Mouse (Mus musculus) hindbrain, postnatal 0 days (tissue): ENCODE data around the gene Efs. TPM values are rescaled to one million over a fixed set of nuclear protein-coding genes. Genes with fewer than 3 reads are reported as not detected.

Experiments used
- ATAC-seq: fragments of 200-750 bp; cut with Nextera tagmentation; 2 replicates; pipeline ENCODE4 v1.8.0; 2017; ENCODE audit warnings: mild to moderate bottlenecking, moderate TSS enrichment, moderate library complexity
- DNase-seq: peaks from one replicate; pipeline ENCODE4 v3.0.0-alpha.2; 2015; ENCODE audit warnings: low spot score
- H3K27ac ChIP-seq: fragments of 300-500 bp; sonication (generic); 2 replicates; pipeline ENCODE4 v1.5.1; 2014; ENCODE audit warnings: mild to moderate bottlenecking
- H3K27me3 ChIP-seq: fragments of 300-500 bp; sonication (generic); 2 replicates; pipeline ENCODE4 v1.6.1; 2014; ENCODE audit warnings: low read length, mixed read lengths; ENCODE audit not compliant: insufficient read depth
- H3K36me3 ChIP-seq: fragments of 300-500 bp; sonication (generic); 2 replicates; pipeline ENCODE4 v1.6.1; 2014; ENCODE audit warnings: low read length, mixed read lengths; ENCODE audit not compliant: insufficient read depth
- H3K4me1 ChIP-seq: fragments of 300-500 bp; sonication (generic); 2 replicates; pipeline ENCODE4 v1.6.1; 2014; ENCODE audit warnings: antibody characterized with exemption, low read length, mixed read lengths; ENCODE audit not compliant: insufficient read depth
- H3K4me2 ChIP-seq: fragments of 300-500 bp; sonication (generic); 2 replicates; pipeline ENCODE4 v1.6.1; 2014; ENCODE audit warnings: low read depth, mild to moderate bottlenecking, low read length, moderate library complexity, mixed read lengths
- H3K4me3 ChIP-seq: fragments of 300-500 bp; sonication (generic); 2 replicates; pipeline ENCODE4 v1.5.1; 2014; ENCODE audit warnings: low read length
- H3K9ac ChIP-seq: fragments of 300-500 bp; sonication (generic); replicated peaks from 2 replicates; pipeline ENCODE4 v1.6.1; 2014; ENCODE audit warnings: mild to moderate bottlenecking, low read length, moderate library complexity, mixed read lengths
- H3K9me3 ChIP-seq: fragments of 300-500 bp; sonication (generic); 2 replicates; pipeline ENCODE4 v1.6.1; 2016; ENCODE audit warnings: low read length, mixed read lengths
- CTCF ChIP-seq: IDR thresholded peaks from 2 replicates; pipeline ENCODE4 v1.5.1; 2016; ENCODE audit warnings: antibody characterized with exemption, control low read depth, low read depth
- WGBS: fragments of 180-500 bp; shearing (Covaris S2); extraction: QIAGEN DNeasy Blood & Tissue Kit; methylation state at CpG from one replicate; pipeline ENCODE4 v1.1.7; 2014; 5-methylcytosine and 5-hydroxymethylcytosine counted together
- polyA plus RNA-seq: library from polyadenylated mRNA; unstranded; fragments of >200 nt; fragmentation: Nextera tagmentation; extraction: Ambion mirVana; gene quantifications from 2 replicates; pipeline ENCODE4 v1.2.1, GENCODE M21; 2015
- total RNA-seq: library from RNA; depleted of rRNA; stranded (reverse); fragments of >200 nt; gene quantifications from 2 replicates; pipeline ENCODE4 v1.2.3, GENCODE M21; 2014

Gene Efs
- total and polyA plus RNA-seq, 2 experiments from 2014 or later: 13.8 to 38.0 TPM

DNA sequence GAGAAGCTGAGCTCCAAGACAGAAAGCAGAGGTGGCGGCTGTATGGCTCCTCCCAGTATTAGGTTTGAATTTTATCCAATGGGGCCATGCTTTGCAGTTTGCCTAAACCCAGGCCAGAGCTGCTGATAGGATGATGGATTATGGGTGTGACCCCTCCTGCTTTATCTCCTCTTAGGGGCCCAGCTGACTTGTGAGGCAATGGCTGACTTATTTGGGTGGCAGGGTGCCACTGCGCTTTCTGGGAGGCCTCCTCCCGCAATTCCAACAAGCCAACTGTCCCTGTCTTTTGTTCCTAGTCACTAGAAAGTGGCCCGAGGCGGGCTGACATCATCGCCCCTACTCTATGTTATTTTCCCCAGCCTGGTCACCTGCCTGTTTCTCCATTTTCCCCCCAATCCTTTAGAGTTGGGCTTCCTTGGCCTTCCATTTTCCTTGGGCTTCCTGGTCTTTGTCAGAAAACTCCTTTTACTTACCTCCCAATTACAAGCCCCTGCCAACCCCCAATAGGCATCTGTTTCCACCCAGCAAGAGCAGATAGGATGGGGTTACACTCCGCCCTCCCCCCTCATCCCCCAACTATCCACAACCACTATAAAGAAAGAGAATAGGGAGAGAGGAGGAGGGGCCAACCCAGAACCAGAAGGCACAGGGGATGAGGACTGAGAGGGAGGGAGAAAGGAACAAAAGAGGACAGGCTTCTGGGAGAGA lies 1.1 kb downstream of the Efs start:
- 0 out of 2 replicates have a peak, but pooled peaks cover 4% of the 10 kb centered on the region for H3K36me3 ChIP-seq
- TF ChIP-seq CTCF: no peak
- no peaks in the 10 kb centered on the region for H3K9me3 ChIP-seq
- no peaks in the 10 kb centered on the region for H3K27me3 ChIP-seq
- WGBS: 19% methylated on average over 7 of the region's 7 CpGs
- peak overlapping the region; percentile 53 for H3K4me3 ChIP-seq
- DNase-seq (peak; percentile 73), ATAC-seq (peak; percentile 66)
- H3K4me1 ChIP-seq: peaks cover 17% of the 10 kb centered on the region; the same call in 1 of the 2 replicates
- H3K9ac ChIP-seq: peak overlapping the region; percentile 78
- H3K4me2 ChIP-seq: peak overlapping the region; percentile 98
- peak overlapping the region; percentile 95 for H3K27ac ChIP-seq

DNA sequence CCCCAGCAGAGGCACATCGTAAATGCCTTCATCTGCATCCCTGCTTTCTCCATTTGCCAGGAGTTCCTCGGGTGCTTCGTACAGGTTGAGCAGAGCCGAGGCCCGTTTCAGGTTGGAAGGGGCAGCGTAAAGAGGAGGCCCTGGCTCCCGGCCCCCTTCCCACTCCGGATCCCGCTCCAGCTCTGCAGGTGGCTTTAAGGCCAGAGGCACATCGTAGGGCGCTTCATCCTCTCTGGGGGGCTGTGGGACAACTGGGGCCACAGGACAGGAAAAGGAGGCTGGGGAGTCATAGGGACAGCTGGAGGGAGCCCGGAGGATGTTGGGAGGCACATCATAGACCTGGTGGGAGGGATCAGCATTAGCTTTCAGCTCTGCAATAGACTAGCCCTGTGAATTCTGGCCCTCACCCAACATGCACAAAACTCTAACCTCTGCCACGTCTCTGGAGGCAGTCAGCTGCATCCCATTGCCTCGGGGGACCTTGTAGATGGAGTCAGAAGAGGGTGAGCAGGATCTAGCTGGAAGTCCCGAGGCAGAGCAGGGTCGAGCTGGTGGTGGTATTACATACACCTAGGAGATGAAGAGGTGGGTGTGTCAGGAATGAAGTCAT lies 5.7 kb downstream of the Efs start:
- 91% methylated on average over 16 of the region's 16 CpGs for WGBS
- no peak for DNase-seq
- no peak for TF ChIP-seq CTCF

GRCm38 (mm10) chr14:54913343-54913742 lies 12.6 kb downstream of the Efs start:
- H3K4me1 ChIP-seq: peaks cover 17% of the 10 kb centered on the region; the same call in 1 of the 2 replicates
- peak overlapping the region; percentile 99 for H3K9ac ChIP-seq
- H3K9me3 ChIP-seq: no peaks in the 10 kb centered on the region
- ATAC-seq: no peak
- TF ChIP-seq CTCF: no peak
- H3K4me3 ChIP-seq: peak overlapping the region; percentile 97
- DNase-seq: peak; percentile 21
- no peaks in the 10 kb centered on the region for H3K27me3 ChIP-seq
- 12% methylated on average over 10 of the region's 10 CpGs for WGBS
- peaks cover 11% of the 10 kb centered on the region; the same call in 1 of the 2 replicates for H3K36me3 ChIP-seq
- peak overlapping the region; percentile 93 for H3K4me2 ChIP-seq
- peak overlapping the region; percentile 96 for H3K27ac ChIP-seq

More for the DNA sequence above, 5.7 kb downstream of the Efs start:
- Histone ChIP-seq H3K27ac (no peak overlapping the region), H3K4me1 (no peaks in the 10 kb centered on the region), H3K36me3 (peaks cover 4% of the 10 kb centered on the region; the same call in 1 of the 2 replicates), H3K27me3 (no peaks in the 10 kb centered on the region), H3K9ac (no peak overlapping the region), H3K4me3 (no peak overlapping the region), H3K4me2 (no peak overlapping the region), H3K9me3 (no peaks in the 10 kb centered on the region)
- ATAC-seq: no peak

GRCm38 (mm10) chr14:54912886-54913285 lies 13.0 kb downstream of the Efs start, which contains the start of gene Slc22a17:
TSS of gene Slc22a17 (minus strand) at chr14:54913132.
- Histone ChIP-seq H3K9ac (peak within 1 kb of the TSS; percentile 99), H3K27ac (peak within 1 kb of the TSS; percentile 96), H3K4me2 (peak within 1 kb of the TSS; percentile 93), H3K4me1 (peaks cover 17% of the 10 kb centered on the region; the same call in 1 of the 2 replicates), H3K27me3 (no peaks in the 10 kb centered on the region), H3K4me3 (peak within 1 kb of the TSS; percentile 97), H3K9me3 (no peaks in the 10 kb centered on the region), H3K36me3 (peaks cover 15% of the 10 kb centered on the region; the same call in 1 of the 2 replicates)
- 2% methylated on average over 27 of the region's 28 CpGs for WGBS
- DNase-seq (peak; percentile 92), ATAC-seq (peak; percentile 95)
- peak; percentile 37; the same call in 1 of the 2 replicates for TF ChIP-seq CTCF

GRCm38 (mm10) chr14:54912109-54912850 lies 13.6 kb downstream of the Efs start:
- Histone ChIP-seq H3K27me3 (no peaks in the 10 kb centered on the region), H3K36me3 (peaks cover 20% of the 10 kb centered on the region), H3K9me3 (no peaks in the 10 kb centered on the region), H3K4me3 (peak overlapping the region; percentile 97), H3K27ac (peak overlapping the region; percentile 96), H3K4me2 (peak overlapping the region; percentile 93), H3K4me1 (peaks cover 17% of the 10 kb centered on the region; the same call in 1 of the 2 replicates), H3K9ac (peak overlapping the region; percentile 99)
- ATAC-seq: peak; percentile 74
- WGBS: 3% methylated on average over 57 of the region's 69 CpGs
- TF ChIP-seq CTCF: no peak
- peak; percentile 69 for DNase-seq

DNA sequence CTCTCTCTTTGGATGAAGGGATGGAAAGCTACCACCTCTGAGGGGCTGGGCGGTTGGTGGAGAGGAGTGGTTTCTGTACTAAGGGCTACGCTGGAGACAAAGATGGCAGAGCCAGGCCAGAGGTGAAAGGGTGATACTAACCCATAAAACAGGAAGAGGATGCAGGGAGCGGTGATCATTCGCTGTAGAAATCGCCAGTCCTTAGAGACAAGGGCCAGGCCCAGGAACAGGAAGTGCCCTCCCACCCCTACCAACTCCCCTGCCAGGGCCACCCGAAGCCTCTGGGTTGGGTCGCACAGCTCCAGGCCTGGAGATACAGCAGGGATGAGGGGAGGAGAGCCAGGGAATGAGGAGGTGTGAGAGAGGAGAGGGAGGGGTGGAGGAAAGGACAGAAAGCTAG lies 17.2 kb downstream of the Efs start:
- no peak overlapping the region for H3K4me3 ChIP-seq
- no peak for TF ChIP-seq CTCF
- peaks cover 40% of the 10 kb centered on the region for H3K36me3 ChIP-seq

More for the DNA sequence above, 17.2 kb downstream of the Efs start:
- no peaks in the 10 kb centered on the region for H3K9me3 ChIP-seq
- peaks cover 16% of the 10 kb centered on the region; the same call in 1 of the 2 replicates for H3K4me1 ChIP-seq
- no peak overlapping the region for H3K9ac ChIP-seq
- 84% methylated on average over 7 of the region's 7 CpGs for WGBS
- no peak overlapping the region for H3K27ac ChIP-seq
- no peaks in the 10 kb centered on the region for H3K27me3 ChIP-seq
- H3K4me2 ChIP-seq: no peak overlapping the region
- DNase-seq (no peak), ATAC-seq (no peak)
